Mouse (Mus musculus) heart, postnatal 0 days (tissue): Measurements from ENCODE around the gene Rab36.

Experiments used
- CTCF ChIP-seq: IDR thresholded peaks from 2 replicates; pipeline ENCODE4 v1.5.1; 2016; ENCODE audit warnings: antibody characterized with exemption, control low read depth, low read depth
- EP300 ChIP-seq: IDR thresholded peaks from 2 replicates; pipeline ENCODE4 v1.6.1; 2016; ENCODE audit warnings: antibody characterized with exemption, low read depth

- TF ChIP-seq CTCF, result no peak
- TF ChIP-seq EP300, result no peak
Observed at GRCm38 (mm10) chr10:75051364-75052074, 14.7 kb downstream of the Rab36 start.
